Mouse (Mus musculus) megakaryocyte-erythroid progenitor cell, adult 5-6 weeks (primary cell): ENCODE data around the gene Krit1. TPM values are rescaled to one million over a fixed set of nuclear protein-coding genes. Genes with fewer than 3 reads are reported as not detected.
"Not testable (repeated sequence)": the region's sequence is repeated elsewhere in the genome, so short reads cannot be mapped to it uniquely, and the experiment has no call there.

Source experiments
- ATAC-seq: replicated peaks from 2 replicates; pipeline ENCODE4 v1.8.0; 2016; ENCODE audit warnings: mild to moderate bottlenecking, inconsistent platforms; ENCODE audit not compliant: severe bottlenecking, poor library complexity, low FRiP score, low TSS enrichment
- total RNA-seq, 2 experiments: library from RNA; stranded (forward) in 1 of 2; stranded (reverse) in 1 of 2; fragments of 200-1000, 215-1000 nt in 1 of 2; fragments of >200 nt in 1 of 2; fragmentation: Nextera tagmentation in 1 of 2; gene quantifications; 2 replicates each; pipeline ENCODE4 v1.2.3; 2014 to 2017

The Krit1 gene
- total RNA-seq, 2 experiments from 2014 or later: 54.5 to 79.3 TPM

- no peak for ATAC-seq
Observed at GRCm38 (mm10) chr5:3872348-3872747, 69.4 kb downstream of the Krit1 start.

DNA sequence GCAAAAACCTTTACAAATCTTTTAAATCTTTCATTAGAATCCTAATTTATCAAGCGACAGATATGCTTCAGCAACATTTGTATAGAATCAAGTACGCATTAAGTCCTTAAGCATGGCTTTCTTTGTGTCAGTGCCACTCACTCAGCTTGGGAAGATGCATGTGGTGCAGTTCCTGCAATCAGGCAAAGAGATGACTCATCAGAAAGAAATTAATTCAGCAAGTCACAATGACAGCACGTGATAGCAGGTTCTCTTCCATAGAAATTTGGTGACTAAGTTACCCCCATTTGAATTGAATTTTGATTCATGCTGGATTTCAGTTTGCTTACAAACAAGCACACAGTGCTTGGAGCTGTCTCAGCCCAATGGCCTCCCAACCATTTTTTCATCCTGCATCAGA, 70.5 kb downstream of the Krit1 start:
- no peak for ATAC-seq

- not testable (repeated sequence) for ATAC-seq
Observed at GRCm38 (mm10) chr5:3886862-3887261, 83.9 kb downstream of the Krit1 start.

DNA sequence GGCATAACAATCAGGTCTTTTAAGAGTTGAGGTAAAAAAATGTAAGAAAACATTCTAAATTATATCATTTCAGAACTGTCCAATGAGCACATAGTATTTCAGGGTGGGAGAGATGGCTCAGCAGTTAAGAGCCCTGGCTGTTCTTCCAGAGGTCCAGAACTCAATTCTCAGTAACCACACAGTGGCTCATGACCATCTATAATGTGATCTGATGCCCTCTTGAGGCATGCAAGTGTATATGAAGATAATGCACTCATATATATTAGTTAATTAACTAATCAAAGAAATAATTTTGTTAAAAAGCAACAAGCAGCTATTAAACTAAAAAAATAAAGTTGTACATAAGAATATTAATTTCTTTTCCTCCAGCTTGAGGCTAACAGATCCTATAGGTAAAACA, 86.2 kb downstream of the Krit1 start:
- no peak for ATAC-seq

DNA sequence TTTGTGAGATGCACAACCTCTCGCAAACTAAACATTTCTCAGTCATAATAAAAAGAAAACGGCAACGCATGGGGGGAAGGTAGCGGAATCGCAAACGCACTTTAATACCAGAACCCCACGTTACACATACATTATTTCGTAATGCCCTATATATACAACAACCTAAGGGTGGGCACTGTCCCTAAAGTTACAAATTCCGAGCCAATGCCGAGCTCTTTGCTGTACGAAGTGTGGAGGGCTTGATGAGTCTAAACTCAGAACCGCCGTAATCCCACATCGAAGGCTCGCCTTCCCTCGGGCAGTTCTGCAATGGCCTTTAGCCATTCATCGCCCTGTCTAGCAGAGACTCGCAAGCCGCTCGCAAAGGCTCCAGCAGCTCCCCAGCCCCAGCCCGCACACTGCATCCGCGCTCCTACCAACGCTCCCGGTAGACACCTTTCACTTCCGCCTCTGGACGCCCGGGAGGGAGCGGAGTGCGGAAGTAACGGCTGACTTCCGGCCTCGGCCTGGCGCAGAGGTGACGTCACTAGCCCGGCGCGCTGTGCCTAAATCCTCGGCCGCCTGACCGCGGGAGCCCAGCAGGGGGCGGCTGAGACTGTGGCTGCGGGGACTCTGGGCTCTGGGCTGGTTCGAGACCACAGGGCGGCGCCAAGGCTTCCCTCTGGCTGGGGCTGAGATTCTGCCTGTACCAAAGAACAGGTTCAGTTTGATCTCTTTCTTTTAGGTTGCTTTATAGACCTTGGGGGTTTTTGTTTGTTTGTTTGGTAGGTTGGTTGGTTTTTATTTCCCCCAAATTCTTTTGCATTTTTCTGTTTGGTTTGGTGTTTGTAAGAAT, 90.7 kb downstream of the Krit1 start, which contains the start of gene Mterf1a:
TSS of gene Mterf1a (minus strand) at position 475 of the 835 bp plus-strand sequence.
- ATAC-seq: peak; percentile 100

GRCm38 (mm10) chr5:3894294-3894619, 91.3 kb downstream of the Krit1 start:
- not testable (repeated sequence) for ATAC-seq

Other genes starting within 250 kb of the Krit1 start
- 16.9 and 27.6 TPM in 2 replicates for gene 1700109H08Rik, start 231.6 kb upstream of the Krit1 start, total RNA-seq (2014; fragmentation: Nextera tagmentation)
- 11.5 and 12.3 TPM in 2 replicates for gene 1700109H08Rik, start 231.6 kb upstream of the Krit1 start, total RNA-seq (2017)
- gene Pex1, start 207.1 kb upstream of the Krit1 start, total RNA-seq (2014; fragmentation: Nextera tagmentation): 16.6 and 38.2 TPM in 2 replicates
- gene Pex1, start 207.1 kb upstream of the Krit1 start, total RNA-seq (2017): 20.7 and 22.1 TPM in 2 replicates
- 10.7 and 17.7 TPM in 2 replicates for gene Rbm48, start 206.6 kb upstream of the Krit1 start, total RNA-seq (2014; fragmentation: Nextera tagmentation)
- 29.5 and 31.9 TPM in 2 replicates for gene Rbm48, start 206.6 kb upstream of the Krit1 start, total RNA-seq (2017)
- 0.94 and 1.4 TPM in 2 replicates for gene Tmbim7, start 152.0 kb upstream of the Krit1 start, total RNA-seq (2014; fragmentation: Nextera tagmentation)
- gene Tmbim7, start 152.0 kb upstream of the Krit1 start, total RNA-seq (2017): not detected in 2 replicates
- 95.7 and 101 TPM in 2 replicates for gene Gatad1, start 146.0 kb upstream of the Krit1 start, total RNA-seq (2014; fragmentation: Nextera tagmentation)
- gene Gatad1, start 146.0 kb upstream of the Krit1 start, total RNA-seq (2017): 183 and 187 TPM in 2 replicates
- 29.0 and 34.5 TPM in 2 replicates for gene Ankib1, start 259 bp upstream of the Krit1 start, total RNA-seq (2014; fragmentation: Nextera tagmentation)
- 44.4 and 63.5 TPM in 2 replicates for gene Ankib1, start 259 bp upstream of the Krit1 start, total RNA-seq (2017)
- gene Lrrd1, start 42.0 kb downstream of the Krit1 start, total RNA-seq (2014; fragmentation: Nextera tagmentation): 0.31 TPM in 1 of 2 replicates, not detected in the other
- gene Lrrd1, start 42.0 kb downstream of the Krit1 start, total RNA-seq (2017): 0.28 TPM in 1 of 2 replicates, not detected in the other
- gene Mterf1a, start 90.7 kb downstream of the Krit1 start, total RNA-seq (2014; fragmentation: Nextera tagmentation): 9.2 and 13.4 TPM in 2 replicates
- 12.5 and 21.6 TPM in 2 replicates for gene Mterf1a, start 90.7 kb downstream of the Krit1 start, total RNA-seq (2017)
- gene Akap9, start 124.9 kb downstream of the Krit1 start, total RNA-seq (2014; fragmentation: Nextera tagmentation): 59.7 and 69.8 TPM in 2 replicates
- gene Akap9, start 124.9 kb downstream of the Krit1 start, total RNA-seq (2017): 52.3 and 65.4 TPM in 2 replicates